Mouse (Mus musculus) CH12.LX (cell line): ENCODE measurements around the gene C2cd3. TPM values are rescaled to one million over a fixed set of nuclear protein-coding genes. Genes with fewer than 3 reads are reported as not detected.

Experiments
- DNase-seq: peaks from one replicate; pipeline ENCODE4 v3.0.0-alpha.2; 2013; ENCODE audit errors: extremely low read depth
- H3K27ac ChIP-seq: 2 replicates; pipeline ENCODE4 v1.5.1; 2012; ENCODE audit warnings: low read depth, mild to moderate bottlenecking, control low read depth, moderate library complexity; ENCODE audit not compliant: insufficient read depth
- H3K27me3 ChIP-seq: replicated peaks from 2 replicates; pipeline ENCODE3; 2012; ENCODE audit warnings: inconsistent platforms
- H3K36me3 ChIP-seq, 2 experiments: replicated peaks in 1 of 2; 2 replicates each; pipeline versions ENCODE3 to v1.6.1; 2012; ENCODE audit warnings: inconsistent platforms in 1 of 2, low read length in 1 of 2, mild to moderate bottlenecking in 1 of 2, mixed read lengths in 1 of 2, moderate library complexity in 1 of 2; ENCODE audit not compliant: control insufficient read depth in 1 of 2, insufficient read depth in 1 of 2
- H3K4me1 ChIP-seq, 2 experiments: 2 replicates each; pipeline ENCODE4 v1.6.1; 2012; ENCODE audit warnings: inconsistent platforms in 1 of 2, moderate library complexity in 1 of 2; ENCODE audit not compliant: insufficient read depth in 2 of 2, control insufficient read depth in 1 of 2
- H3K4me2 ChIP-seq: 2 replicates; pipeline ENCODE4 v1.6.1; 2012; ENCODE audit warnings: low read depth, mild to moderate bottlenecking, control low read depth; ENCODE audit not compliant: poor library complexity, insufficient read depth, severe bottlenecking
- H3K4me3 ChIP-seq, 3 experiments: fragments of 150-350 bp in 1 of 3; sonication (generic) in 1 of 3; replicated peaks in 1 of 3; 2 replicates each; pipeline versions ENCODE3 to v1.5.1; 2011 to 2012; ENCODE audit warnings: low read depth in 2 of 3, low read length in 2 of 3, mild to moderate bottlenecking in 2 of 3, moderate library complexity in 2 of 3, control low read depth in 1 of 3, improper control_type of control experiment in 1 of 3, inconsistent platforms in 1 of 3, mixed read lengths in 1 of 3; ENCODE audit not compliant: poor library complexity in 1 of 3
- H3K79me2 ChIP-seq: replicated peaks from 2 replicates; pipeline ENCODE4 v1.6.1; 2012; ENCODE audit warnings: mild to moderate bottlenecking, moderate library complexity; ENCODE audit not compliant: control insufficient read depth, poor library complexity, insufficient read depth, severe bottlenecking; ENCODE audit errors: extremely low read depth
- H3K9ac ChIP-seq: 2 replicates; pipeline ENCODE4 v1.6.1; 2012; ENCODE audit warnings: low read depth, mild to moderate bottlenecking, control low read depth, moderate library complexity; ENCODE audit not compliant: insufficient read depth
- H3K9me3 ChIP-seq: replicated peaks from 2 replicates; pipeline ENCODE3; 2012; ENCODE audit warnings: low read length, inconsistent platforms, mixed read lengths
- CHD1 ChIP-seq: IDR thresholded peaks from 2 replicates; pipeline ENCODE4 v1.6.1; 2012; ENCODE audit warnings: low read depth, low read length, improper control_type of control experiment, inconsistent platforms
- CHD2 ChIP-seq: IDR thresholded peaks from 2 replicates; pipeline ENCODE4 v1.6.1; 2011; ENCODE audit warnings: low read length, improper control_type of control experiment
- CTCF ChIP-seq, 2 experiments: IDR thresholded peaks in 1 of 2; conservative IDR thresholded peaks in 1 of 2; 2 replicates each; pipeline ENCODE4 v1.5.1; 2011 to 2012; ENCODE audit warnings: low read depth in 2 of 2, low read length in 2 of 2, improper control_type of control experiment in 1 of 2, inconsistent platforms in 1 of 2, mild to moderate bottlenecking in 1 of 2, moderate library complexity in 1 of 2
- EP300 ChIP-seq: IDR thresholded peaks from 2 replicates; pipeline ENCODE4 v1.6.1; 2011; ENCODE audit warnings: low read length, improper control_type of control experiment
- ETS1 ChIP-seq: conservative IDR thresholded peaks from 2 replicates; pipeline ENCODE4 v1.6.1; 2012; ENCODE audit warnings: low read depth, mild to moderate bottlenecking, inconsistent platforms, low read length, improper control_type of control experiment, moderate library complexity
- IRF4 ChIP-seq: IDR thresholded peaks from 2 replicates; pipeline ENCODE4 v1.6.1; 2014; ENCODE audit warnings: low read depth, mild to moderate bottlenecking, inconsistent platforms, low read length, improper control_type of control experiment
- JUND ChIP-seq: conservative IDR thresholded peaks from 2 replicates; pipeline ENCODE4 v1.6.1; 2011; ENCODE audit warnings: low read depth, low read length, improper control_type of control experiment
- KAT2A ChIP-seq: IDR thresholded peaks from 2 replicates; pipeline ENCODE4 v1.6.1; 2012; ENCODE audit warnings: low read length, improper control_type of control experiment, inconsistent platforms; ENCODE audit not compliant: insufficient replicate concordance
- MAFK ChIP-seq: IDR thresholded peaks from 2 replicates; pipeline ENCODE4 v1.6.1; 2011; ENCODE audit warnings: low read length, improper control_type of control experiment; ENCODE audit not compliant: insufficient replicate concordance
- MEF2A ChIP-seq: IDR thresholded peaks from 2 replicates; pipeline ENCODE4 v1.6.1; 2014; ENCODE audit warnings: low read depth, mild to moderate bottlenecking, inconsistent platforms, low read length, improper control_type of control experiment, borderline replicate concordance
- MXI1 ChIP-seq: IDR thresholded peaks from 2 replicates; pipeline ENCODE4 v1.6.1; 2011; ENCODE audit warnings: mild to moderate bottlenecking, low read depth, low read length, improper control_type of control experiment
- NELFE ChIP-seq: IDR thresholded peaks from 2 replicates; pipeline ENCODE4 v1.6.1; 2011; ENCODE audit warnings: low read depth, low read length, improper control_type of control experiment
- POLR2A ChIP-seq: IDR thresholded peaks from 2 replicates; pipeline ENCODE4 v1.6.1; 2011; ENCODE audit warnings: low read depth, mild to moderate bottlenecking, improper control_type of control experiment, low read length
- RAD21 ChIP-seq: IDR thresholded peaks from 2 replicates; pipeline ENCODE4 v1.6.1; 2011; ENCODE audit warnings: low read depth, mild to moderate bottlenecking, low read length, improper control_type of control experiment, moderate library complexity
- RCOR1 ChIP-seq: conservative IDR thresholded peaks from 2 replicates; pipeline ENCODE4 v1.6.1; 2012; ENCODE audit warnings: low read depth, mild to moderate bottlenecking, inconsistent platforms, low read length, improper control_type of control experiment
- SMC3 ChIP-seq: IDR thresholded peaks from 2 replicates; pipeline ENCODE4 v1.6.1; 2011; ENCODE audit warnings: low read depth, low read length, improper control_type of control experiment
- TCF12 ChIP-seq: IDR thresholded peaks from 2 replicates; pipeline ENCODE4 v1.6.1; 2014; ENCODE audit warnings: low read depth, mild to moderate bottlenecking, inconsistent platforms, low read length, improper control_type of control experiment
- UBTF ChIP-seq: IDR thresholded peaks from 2 replicates; pipeline ENCODE4 v1.6.1; 2012; ENCODE audit warnings: low read depth, mild to moderate bottlenecking, inconsistent platforms, low read length, improper control_type of control experiment, moderate library complexity
- ZKSCAN1 ChIP-seq: IDR thresholded peaks from 2 replicates; pipeline ENCODE4 v1.6.1; 2012; ENCODE audit warnings: low read depth, inconsistent platforms, low read length, improper control_type of control experiment, borderline replicate concordance
- ZMIZ1 ChIP-seq: IDR thresholded peaks from 2 replicates; pipeline ENCODE4 v1.6.1; 2012; ENCODE audit warnings: low read depth, mild to moderate bottlenecking, inconsistent platforms, low read length, improper control_type of control experiment
- dilution Hi-C: fragments of 300-500 bp; cut with MboI; formaldehyde crosslinking; loops from 2 replicates; pipeline ENCODE4 v1.14.3; 2020; ENCODE audit warnings: low sequenced_read_pairs; ENCODE audit not compliant: extremely low pct_unique_long_range_greater_than_20kb, extremely low pct_ligation_motif_present
- in situ Hi-C: fragments of 300-500 bp; cut with MboI; formaldehyde crosslinking; loops from 3 replicates; pipeline ENCODE4 v1.14.3; 2019; ENCODE audit warnings: low sequenced_read_pairs, low pct_ligation_motif_present, low pct_unique_long_range_greater_than_20kb, mixed read lengths
- polyA plus RNA-seq: library from polyadenylated mRNA; unstranded; fragments of >175 nt; gene quantifications from 2 replicates; pipeline ENCODE4 v1.2.1, GENCODE M21; 2012; ENCODE audit warnings: low read depth; ENCODE audit not compliant: insufficient read length
- total RNA-seq, 2 experiments: library from RNA; depleted of rRNA; stranded (reverse); fragments of 300-350 nt in 1 of 2; fragments of >200 nt in 1 of 2; gene quantifications; 2 replicates each; pipeline ENCODE4 v1.2.3; 2012 to 2014

C2cd3 gene
- total and polyA plus RNA-seq, 3 experiments, result 11.7 to 25.0 (median 16.7) TPM

GRCm38 (mm10) chr7:100429102-100429501, 57.1 kb downstream of the C2cd3 start:
- peaks cover 0 to 15% of the 10 kb centered on the region in 2 experiments; a peak in 2 of 4 replicates for H3K4me1 ChIP-seq
- dilution Hi-C loops (no loop called here), in situ Hi-C loops (no loop called here)
- H3K27ac ChIP-seq, result no peak overlapping the region
- no peak overlapping the region for H3K4me2 ChIP-seq
- peak; percentile 38 for DNase-seq
- TF ChIP-seq CTCF (conservative IDR thresholded peaks at IDR 0.05 in 1 of 2, IDR thresholded peaks at IDR 0.05 in 1 of 2; ENCODE audit: low read depth in 2 of 2, low read length in 2 of 2) (peak; percentile 81 to 99), TCF12 (no peak), RAD21 (peak; percentile 62), KAT2A (no peak), MEF2A (0 out of 2 replicates have a peak, but pooled peaks have one; percentile 21), SMC3 (peak; percentile 80)
- no peaks in the 10 kb centered on the region for H3K79me2 ChIP-seq
- H3K9ac ChIP-seq, result no peak overlapping the region
- H3K9me3 ChIP-seq, result no peaks in the 10 kb centered on the region
- H3K36me3 ChIP-seq, result peaks cover 73 to 86% of the 10 kb centered on the region in 2 experiments
- no peaks in the 10 kb centered on the region for H3K27me3 ChIP-seq
- no peak overlapping the region for H3K4me3 ChIP-seq

GRCm38 (mm10) chr7:100429911-100430310, 57.9 kb downstream of the C2cd3 start:
- Histone ChIP-seq H3K4me1 (peaks cover 0 to 16% of the 10 kb centered on the region in 2 experiments; a peak in 2 of 4 replicates), H3K4me2 (no peak overlapping the region), H3K27me3 (no peaks in the 10 kb centered on the region), H3K4me3 (no peak overlapping the region), H3K9me3 (no peaks in the 10 kb centered on the region), H3K36me3 (peaks cover 65 to 83% of the 10 kb centered on the region in 2 experiments), H3K9ac (no peak overlapping the region), H3K27ac (no peak overlapping the region), H3K79me2 (no peaks in the 10 kb centered on the region)
- DNase-seq, result no peak
- TF ChIP-seq ZKSCAN1, result no peak
- no peak for TF ChIP-seq EP300
- TF ChIP-seq RCOR1, result no peak
- TF ChIP-seq SMC3, result no peak
- no peak for TF ChIP-seq ETS1
- TF ChIP-seq RAD21, result no peak
- TF ChIP-seq CHD1, result no peak
- TF ChIP-seq KAT2A, result no peak
- in situ Hi-C loops, result no loop called here
- dilution Hi-C loops, result no loop called here

DNA sequence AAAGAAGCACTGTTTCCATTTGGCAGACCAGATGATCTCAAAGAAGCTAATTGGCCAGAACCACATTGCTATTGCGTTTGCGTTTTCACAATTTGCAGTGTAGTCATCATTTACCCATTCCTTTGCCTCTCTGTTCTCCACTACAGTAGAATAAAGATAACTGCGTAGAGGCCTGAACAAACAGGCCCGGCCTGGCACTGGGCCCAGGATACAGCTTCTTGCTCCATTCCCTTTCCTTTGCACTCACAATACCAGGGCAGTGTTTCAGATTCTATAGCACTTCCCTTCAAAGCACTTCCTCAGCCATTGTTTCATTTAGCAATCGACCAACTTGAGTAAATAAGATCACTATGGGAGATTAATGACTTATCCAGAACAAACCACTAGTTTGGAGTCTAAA, 59.1 kb downstream of the C2cd3 start:
- DNase-seq, result no peak
- TF ChIP-seq UBTF, result no peak
- TF ChIP-seq MXI1, result no peak
- TF ChIP-seq CHD2, result no peak
- no peak for TF ChIP-seq POLR2A
- no peak for TF ChIP-seq ZMIZ1
- TF ChIP-seq TCF12, result no peak
- TF ChIP-seq JUND, result no peak
- no peak for TF ChIP-seq ETS1
- no peak for TF ChIP-seq MAFK
- TF ChIP-seq IRF4, result no peak
- no peak for TF ChIP-seq RAD21
- TF ChIP-seq CTCF (conservative IDR thresholded peaks at IDR 0.05 in 1 of 2, IDR thresholded peaks at IDR 0.05 in 1 of 2; ENCODE audit: low read depth in 2 of 2, low read length in 2 of 2), result no peak
- TF ChIP-seq NELFE, result no peak
- H3K4me3 ChIP-seq, result no peak overlapping the region
- no peaks in the 10 kb centered on the region for H3K79me2 ChIP-seq
- no peak overlapping the region for H3K27ac ChIP-seq
- peaks cover 0 to 16% of the 10 kb centered on the region in 2 experiments; a peak in 2 of 4 replicates for H3K4me1 ChIP-seq
- no peaks in the 10 kb centered on the region for H3K9me3 ChIP-seq
- peaks cover 67 to 84% of the 10 kb centered on the region in 2 experiments for H3K36me3 ChIP-seq
- no peak overlapping the region for H3K4me2 ChIP-seq
- in situ Hi-C loops (no loop called here), dilution Hi-C loops (no loop called here)
- no peaks in the 10 kb centered on the region for H3K27me3 ChIP-seq
- H3K9ac ChIP-seq, result no peak overlapping the region
